Mouse (Mus musculus) hindbrain, embryonic 11.5 days (tissue): ENCODE data around the gene Fam25c. TPM values are rescaled to one million over a fixed set of nuclear protein-coding genes. Genes with fewer than 3 reads are reported as not detected.

Source experiments
- polyA plus RNA-seq: library from polyadenylated mRNA; unstranded; fragments of >200 nt; fragmentation: Nextera tagmentation; extraction: Ambion mirVana; gene quantifications from 2 replicates; pipeline ENCODE4 v1.2.1, GENCODE M21; 2014

Gene Fam25c
- polyA plus RNA-seq, 1 experiment from 2014 or later, result not detected

Other genes starting within 250 kb of the Fam25c start
- 0.04 TPM in 1 of 2 replicates, not detected in the other for gene Npy4r, start 202.9 kb downstream of the Fam25c start, polyA plus RNA-seq
- 0.33 and 0.74 TPM in 2 replicates for gene Gprin2, start 153.8 kb downstream of the Fam25c start, polyA plus RNA-seq
- gene Syt15, start 135.8 kb downstream of the Fam25c start, polyA plus RNA-seq, result 0.32 TPM in 1 of 2 replicates, not detected in the other
- 7.1 and 8.5 TPM in 2 replicates for gene Shld2, start 44.9 kb downstream of the Fam25c start, polyA plus RNA-seq
- 86.0 and 95.1 TPM in 2 replicates for gene Glud1, start 44.7 kb downstream of the Fam25c start, polyA plus RNA-seq
- 123 and 152 TPM in 2 replicates for gene Sncg, start 19.4 kb upstream of the Fam25c start, polyA plus RNA-seq
- 4.4 and 4.7 TPM in 2 replicates for gene Mmrn2, start 20.0 kb upstream of the Fam25c start, polyA plus RNA-seq
- 44.9 and 48.9 TPM in 2 replicates for gene Bmpr1a, start 147.9 kb upstream of the Fam25c start, polyA plus RNA-seq
- not detected in 2 replicates for gene 9230112D13Rik, start 167.4 kb upstream of the Fam25c start, polyA plus RNA-seq
- 0.28 and 0.29 TPM in 2 replicates for gene Ldb3, start 233.2 kb upstream of the Fam25c start, polyA plus RNA-seq
- gene Opn4, start 244.7 kb upstream of the Fam25c start, polyA plus RNA-seq, result not detected in 2 replicates